Mouse (Mus musculus) limb, embryonic 14.5 days (tissue): ENCODE measurements around the gene Slc8a1. TPM values are rescaled to one million over a fixed set of nuclear protein-coding genes. Genes with fewer than 3 reads are reported as not detected.

Experiments
- ATAC-seq: fragments of 200-750 bp; cut with Nextera tagmentation; 2 replicates; pipeline ENCODE4 v1.8.0; 2017; ENCODE audit warnings: low read depth, moderate number of reproducible peaks, moderate TSS enrichment; ENCODE audit not compliant: low FRiP score
- DNase-seq: peaks from one replicate; pipeline ENCODE4 v3.0.0-alpha.2; 2015; ENCODE audit warnings: low spot score
- H3K27ac ChIP-seq: fragments of 300-500 bp; sonication (generic); replicated peaks from 2 replicates; pipeline ENCODE4 v1.5.1; 2014; ENCODE audit warnings: low read depth, mild to moderate bottlenecking, low read length, moderate library complexity, mixed read lengths
- H3K27me3 ChIP-seq: fragments of 300-500 bp; sonication (generic); 2 replicates; pipeline ENCODE4 v1.6.1; 2014; ENCODE audit warnings: low read length, mixed read lengths; ENCODE audit not compliant: control insufficient read depth, insufficient read depth
- H3K36me3 ChIP-seq: fragments of 300-500 bp; sonication (generic); 2 replicates; pipeline ENCODE4 v1.6.1; 2014; ENCODE audit warnings: mild to moderate bottlenecking, low read length, moderate library complexity, mixed read lengths; ENCODE audit not compliant: control insufficient read depth, insufficient read depth
- H3K4me1 ChIP-seq: fragments of 300-500 bp; sonication (generic); 2 replicates; pipeline ENCODE4 v1.6.1; 2014; ENCODE audit warnings: antibody characterized with exemption, low read length, mixed read lengths; ENCODE audit not compliant: control insufficient read depth, insufficient read depth
- H3K4me2 ChIP-seq: fragments of 300-500 bp; sonication (generic); replicated peaks from 2 replicates; pipeline ENCODE4 v1.6.1; 2014; ENCODE audit warnings: low read depth, mild to moderate bottlenecking, low read length, moderate library complexity; ENCODE audit not compliant: severe bottlenecking
- H3K4me3 ChIP-seq: fragments of 300-500 bp; sonication (generic); replicated peaks from 2 replicates; pipeline ENCODE4 v1.5.1; 2014; ENCODE audit warnings: low read length
- H3K9ac ChIP-seq: fragments of 300-500 bp; sonication (generic); 2 replicates; pipeline ENCODE4 v1.6.1; 2014; ENCODE audit warnings: mild to moderate bottlenecking, low read depth, low read length, moderate library complexity; ENCODE audit not compliant: severe bottlenecking
- H3K9me3 ChIP-seq: fragments of 300-500 bp; sonication (generic); 2 replicates; pipeline ENCODE4 v1.6.1; 2016; ENCODE audit warnings: low read length; ENCODE audit not compliant: control insufficient read depth
- POLR2A ChIP-seq: fragments of 200-500 bp; IDR thresholded peaks from 2 replicates; pipeline ENCODE4 v1.8.0; 2012; ENCODE audit warnings: inconsistent platforms, mild to moderate bottlenecking, moderate library complexity, borderline replicate concordance; ENCODE audit not compliant: insufficient read depth, insufficient read length; ENCODE audit errors: extremely low read depth
- WGBS: fragments of 180-500 bp; shearing (Covaris S2); extraction: QIAGEN DNeasy Blood & Tissue Kit; methylation state at CpG from one replicate; pipeline ENCODE4 v1.1.7; 2014; 5-methylcytosine and 5-hydroxymethylcytosine counted together
- polyA plus RNA-seq, 2 experiments: library from polyadenylated mRNA; depleted of rRNA in 1 of 2; stranded (reverse) in 1 of 2; unstranded in 1 of 2; fragments of >200 nt; fragmentation: Nextera tagmentation in 1 of 2; extraction: Ambion mirVana in 1 of 2; gene quantifications; 2 replicates each; pipeline versions ENCODE4 v1.2.1 to v1.2.3; 2012 to 2014

Slc8a1 gene
- polyA plus RNA-seq, 2 experiments: 9.1 to 9.8 TPM

GRCm38 (mm10) chr17:81455977-81456376, 282.2 kb downstream of the Slc8a1 start:
- 90% methylated on average over 7 of the region's 7 CpGs for WGBS
- H3K27me3 ChIP-seq: no peaks in the 10 kb centered on the region
- no peak overlapping the region for H3K4me3 ChIP-seq
- no peak for DNase-seq
- H3K4me1 ChIP-seq: no peaks in the 10 kb centered on the region; the same call in 1 of the 2 replicates
- no peak overlapping the region for H3K9ac ChIP-seq
- H3K36me3 ChIP-seq: no peaks in the 10 kb centered on the region
- no peaks in the 10 kb centered on the region for H3K9me3 ChIP-seq
- no peak overlapping the region for H3K4me2 ChIP-seq
- no peak for ATAC-seq
- no peak overlapping the region for H3K27ac ChIP-seq
- TF ChIP-seq POLR2A: no peak

- Histone ChIP-seq H3K4me1 (no peaks in the 10 kb centered on the region), H3K36me3 (no peaks in the 10 kb centered on the region), H3K9ac (no peak overlapping the region), H3K4me2 (no peak overlapping the region), H3K4me3 (no peak overlapping the region), H3K27ac (no peak overlapping the region), H3K9me3 (no peaks in the 10 kb centered on the region), H3K27me3 (no peaks in the 10 kb centered on the region)
- TF ChIP-seq POLR2A: no peak
- no peak for DNase-seq
- 68% methylated on average over 3 of the region's 3 CpGs for WGBS
- ATAC-seq: no peak
Observed at GRCm38 (mm10) chr17:81455269-81455668, 282.9 kb downstream of the Slc8a1 start.

GRCm38 (mm10) chr17:81441463-81441862, 296.7 kb downstream of the Slc8a1 start, which contains the start of gene Gm11096:
Gene Gm11096, plus strand, starts transcription at chr17:81441763.
- DNase-seq (no peak), ATAC-seq (no peak)
- Histone ChIP-seq H3K27ac (no peak within 1 kb of the TSS), H3K36me3 (peaks cover 11% of the 10 kb centered on the region; the same call in 1 of the 2 replicates), H3K27me3 (no peaks in the 10 kb centered on the region), H3K4me2 (no peak within 1 kb of the TSS), H3K9ac (no peak within 1 kb of the TSS), H3K9me3 (no peaks in the 10 kb centered on the region), H3K4me3 (no peak within 1 kb of the TSS), H3K4me1 (no peaks in the 10 kb centered on the region)
- TF ChIP-seq POLR2A: no peak

GRCm38 (mm10) chr17:81433148-81433547, 305.0 kb downstream of the Slc8a1 start:
- Histone ChIP-seq H3K4me3 (no peak overlapping the region), H3K9ac (no peak overlapping the region), H3K27me3 (no peaks in the 10 kb centered on the region), H3K9me3 (no peaks in the 10 kb centered on the region), H3K36me3 (peaks cover 11% of the 10 kb centered on the region; the same call in 1 of the 2 replicates), H3K4me2 (no peak overlapping the region), H3K4me1 (peaks cover 3% of the 10 kb centered on the region; the same call in 1 of the 2 replicates), H3K27ac (no peak overlapping the region)
- no peak for DNase-seq
- TF ChIP-seq POLR2A: no peak
- 36% methylated on average over 5 of the region's 5 CpGs for WGBS
- ATAC-seq: no peak

- DNase-seq: no peak
- H3K27me3 ChIP-seq: no peaks in the 10 kb centered on the region
- H3K36me3 ChIP-seq: peaks cover 10% of the 10 kb centered on the region; the same call in 1 of the 2 replicates
- H3K4me1 ChIP-seq: peaks cover 3% of the 10 kb centered on the region; the same call in 1 of the 2 replicates
- H3K27ac ChIP-seq: no peak overlapping the region
- TF ChIP-seq POLR2A: no peak
- H3K4me3 ChIP-seq: no peak overlapping the region
- no peak overlapping the region for H3K9ac ChIP-seq
- H3K9me3 ChIP-seq: no peaks in the 10 kb centered on the region
- H3K4me2 ChIP-seq: no peak overlapping the region
- no peak for ATAC-seq
- 55% methylated on average over 2 of the region's 2 CpGs for WGBS
Observed at GRCm38 (mm10) chr17:81432733-81433132, 305.4 kb downstream of the Slc8a1 start.

GRCm38 (mm10) chr17:81427245-81427644, 310.9 kb downstream of the Slc8a1 start:
- Histone ChIP-seq H3K4me3 (no peak overlapping the region), H3K27ac (no peak overlapping the region), H3K4me1 (peaks cover 7% of the 10 kb centered on the region), H3K36me3 (no peaks in the 10 kb centered on the region), H3K9ac (no peak overlapping the region), H3K9me3 (no peaks in the 10 kb centered on the region), H3K27me3 (no peaks in the 10 kb centered on the region), H3K4me2 (no peak overlapping the region)
- DNase-seq: no peak
- WGBS: 61% methylated on average over 7 of the region's 7 CpGs
- TF ChIP-seq POLR2A: no peak
- ATAC-seq: no peak
